Mouse (Mus musculus): Measurements from ENCODE around the gene Carns1. TPM values are rescaled to one million over a fixed set of nuclear protein-coding genes. Genes with fewer than 3 reads are reported as not detected.

Carns1 gene
- total RNA-seq, 2 experiments from 2014 or later: 1.5 to 2.5 TPM

DNA sequence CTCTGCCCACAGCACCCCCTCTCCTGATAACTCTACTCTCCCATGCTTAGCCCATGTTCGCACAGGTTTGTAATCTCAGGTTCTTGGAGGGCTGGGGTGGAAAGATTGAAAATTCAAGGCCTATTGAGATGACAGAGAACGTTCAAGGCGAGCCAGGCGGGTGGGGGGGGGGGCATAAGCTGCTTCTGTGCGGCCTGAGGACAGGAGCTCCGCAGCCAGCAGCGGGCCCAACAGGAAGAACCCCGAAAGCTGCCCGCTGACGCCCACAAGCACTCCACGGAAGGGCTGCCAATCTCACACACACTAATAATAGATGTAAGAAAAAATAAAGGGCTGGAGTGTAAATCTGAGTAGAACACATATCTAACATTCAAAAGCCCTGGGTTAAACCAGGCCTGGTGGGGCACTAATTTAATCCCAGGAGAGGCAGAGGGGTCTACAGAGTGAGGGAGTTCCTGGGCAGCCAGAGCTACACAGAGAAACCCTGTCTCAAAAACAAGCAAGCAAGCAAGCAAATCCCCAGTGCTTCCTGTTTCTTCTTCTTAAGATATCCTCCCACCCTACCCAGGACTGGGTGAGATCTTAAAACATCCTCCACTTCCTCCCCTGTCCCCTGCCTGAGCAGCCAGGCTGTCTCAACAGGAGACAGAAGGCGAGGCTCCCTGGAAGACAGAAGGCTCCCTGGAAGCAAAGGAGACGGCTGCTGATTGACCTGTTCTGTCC is 28.5 kb upstream of the Carns1 start:
- ATAC-seq (replicated peaks; ENCODE audit: low FRiP score, poor library complexity, severe bottlenecking): no peak

DNA sequence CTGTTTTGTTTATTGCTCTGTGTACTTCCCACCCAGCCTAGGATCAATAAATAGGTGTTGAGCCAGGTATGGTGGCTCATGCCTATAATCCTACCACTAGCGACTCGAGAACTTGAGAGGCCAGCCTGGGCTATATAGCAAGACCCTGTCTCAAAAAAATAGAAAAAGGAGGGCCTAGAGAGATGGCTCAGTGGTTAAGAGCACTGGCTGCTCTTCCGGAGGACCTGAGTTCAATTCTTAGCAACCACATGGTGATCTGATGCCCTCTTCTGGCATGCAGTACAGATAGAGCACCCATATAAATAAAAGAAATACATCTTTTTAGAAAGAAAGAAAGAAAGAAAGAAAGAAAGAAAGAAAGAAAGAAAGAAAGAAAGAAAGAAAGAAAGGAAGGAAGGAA is 27.9 kb upstream of the Carns1 start:
- no peak for ATAC-seq (replicated peaks; ENCODE audit: low FRiP score, poor library complexity, severe bottlenecking)

DNA sequence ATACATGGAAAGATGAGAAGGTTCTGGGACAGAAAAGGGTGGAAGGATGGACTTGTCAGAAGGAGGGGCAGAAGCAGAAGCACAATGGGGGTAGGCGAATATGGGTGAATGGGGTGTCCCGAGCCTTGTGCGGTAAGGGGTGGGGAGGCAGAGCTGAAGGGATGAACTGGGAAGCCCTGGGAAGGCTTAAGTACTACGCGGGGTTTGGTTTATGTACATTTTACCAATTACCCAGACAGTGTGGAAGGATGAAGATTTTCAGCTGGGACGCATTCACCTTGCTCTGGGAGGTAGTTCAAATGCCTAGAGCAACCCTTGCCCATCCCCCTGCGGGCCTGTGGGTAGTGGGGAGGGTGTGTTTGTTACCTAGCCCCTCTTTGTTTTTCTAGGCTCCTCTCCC is 26.9 kb upstream of the Carns1 start:
- ATAC-seq (replicated peaks; ENCODE audit: low FRiP score, poor library complexity, severe bottlenecking): no peak

DNA sequence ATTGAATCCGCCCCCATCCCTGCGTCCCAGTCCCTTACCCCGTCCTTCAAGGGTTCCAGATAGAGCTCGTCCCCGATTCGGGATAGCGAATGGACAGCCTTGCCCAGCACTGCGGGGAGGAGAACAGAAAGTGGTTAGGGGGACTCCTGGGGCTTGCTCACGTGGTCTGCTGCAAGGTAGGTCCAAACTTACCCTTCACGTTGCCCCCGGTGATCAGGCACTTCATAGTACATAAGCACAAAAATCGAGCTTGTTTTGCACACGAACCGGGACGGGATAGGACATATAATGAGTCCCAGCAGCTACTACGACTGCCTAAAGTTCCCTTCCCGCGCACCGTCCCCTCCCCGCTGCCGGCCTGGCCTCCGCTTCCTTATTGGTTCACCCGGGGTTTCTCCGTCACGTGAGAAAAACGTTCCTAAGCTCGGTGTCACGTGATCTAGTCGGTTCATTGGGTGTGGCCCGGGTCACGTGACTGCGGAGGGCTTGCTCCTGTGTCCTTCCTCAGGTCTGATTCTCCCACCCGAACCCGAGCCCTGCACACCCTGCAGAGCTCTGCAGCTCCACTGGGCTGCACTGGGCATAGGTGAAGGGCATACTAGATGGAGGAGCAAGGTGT is 26.1 kb upstream of the Carns1 start, which contains the start of gene Rad9a:
Gene Rad9a (minus strand): TSS at position 372 of the 619 bp plus-strand sequence.
- ATAC-seq (replicated peaks; ENCODE audit: low FRiP score, poor library complexity, severe bottlenecking): peak; percentile 90

DNA sequence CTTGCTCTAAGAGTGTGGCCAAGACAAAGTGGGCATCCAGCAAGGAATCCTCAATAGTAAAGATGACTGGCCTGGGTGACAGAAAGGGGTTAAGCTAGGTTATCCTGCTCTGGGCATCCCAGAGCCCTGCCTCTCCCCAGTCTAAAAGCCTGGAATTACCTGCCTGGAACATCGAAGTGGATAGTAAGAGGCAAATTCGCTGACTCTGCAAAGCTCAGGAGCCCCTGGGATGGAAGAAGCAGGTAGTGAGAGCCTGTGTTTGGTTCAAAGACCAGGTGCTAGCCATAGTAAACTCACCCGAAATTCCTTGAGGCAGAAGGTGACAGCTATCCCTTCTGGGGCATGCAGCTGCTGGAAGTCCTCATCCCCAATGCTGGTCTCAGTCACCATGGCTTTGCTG is 21.9 kb upstream of the Carns1 start:
- no peak for ATAC-seq (replicated peaks; ENCODE audit: low FRiP score, poor library complexity, severe bottlenecking)

DNA sequence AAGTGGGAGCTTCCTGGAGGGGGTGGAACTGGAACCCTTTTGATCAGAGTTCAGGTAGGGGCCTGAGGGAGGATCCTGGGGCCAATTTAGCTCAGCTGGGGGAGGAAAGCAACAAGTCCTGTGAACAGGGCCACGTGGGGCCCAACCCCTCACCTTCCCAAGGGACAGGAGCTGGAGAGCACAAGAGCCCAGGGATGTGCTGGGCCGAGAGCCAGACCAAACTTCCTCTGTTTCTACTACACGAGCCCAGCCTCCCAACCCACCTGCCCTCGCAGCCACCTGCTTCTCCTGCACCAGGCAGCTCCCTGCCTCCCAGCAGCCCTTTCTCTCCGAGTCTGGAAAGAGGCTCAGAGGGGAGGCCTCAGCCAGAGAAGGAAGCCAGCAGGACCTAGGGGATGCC is 21.3 kb upstream of the Carns1 start:
- no peak for ATAC-seq (replicated peaks; ENCODE audit: low FRiP score, poor library complexity, severe bottlenecking)

DNA sequence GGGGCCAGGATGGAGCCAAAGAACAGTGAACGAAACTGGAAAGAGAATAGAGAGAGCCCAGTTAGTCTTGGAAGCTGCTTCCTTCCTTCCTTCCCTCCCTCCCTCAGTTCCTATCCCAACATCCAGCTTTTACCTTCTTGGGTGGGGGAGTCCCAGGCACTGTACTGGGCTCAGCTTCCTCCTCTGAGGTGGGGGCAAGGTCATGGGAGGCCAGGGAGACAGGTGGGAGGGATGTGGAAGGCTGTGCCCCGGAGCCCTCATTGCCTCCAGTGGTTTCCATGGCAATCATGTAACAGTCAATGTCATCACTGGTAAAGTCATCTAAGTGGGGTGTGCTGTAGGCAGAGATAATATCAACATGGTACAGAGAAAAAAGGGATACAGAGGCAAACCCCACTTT is 20.8 kb upstream of the Carns1 start:
- ATAC-seq (replicated peaks; ENCODE audit: low FRiP score, poor library complexity, severe bottlenecking): no peak

DNA sequence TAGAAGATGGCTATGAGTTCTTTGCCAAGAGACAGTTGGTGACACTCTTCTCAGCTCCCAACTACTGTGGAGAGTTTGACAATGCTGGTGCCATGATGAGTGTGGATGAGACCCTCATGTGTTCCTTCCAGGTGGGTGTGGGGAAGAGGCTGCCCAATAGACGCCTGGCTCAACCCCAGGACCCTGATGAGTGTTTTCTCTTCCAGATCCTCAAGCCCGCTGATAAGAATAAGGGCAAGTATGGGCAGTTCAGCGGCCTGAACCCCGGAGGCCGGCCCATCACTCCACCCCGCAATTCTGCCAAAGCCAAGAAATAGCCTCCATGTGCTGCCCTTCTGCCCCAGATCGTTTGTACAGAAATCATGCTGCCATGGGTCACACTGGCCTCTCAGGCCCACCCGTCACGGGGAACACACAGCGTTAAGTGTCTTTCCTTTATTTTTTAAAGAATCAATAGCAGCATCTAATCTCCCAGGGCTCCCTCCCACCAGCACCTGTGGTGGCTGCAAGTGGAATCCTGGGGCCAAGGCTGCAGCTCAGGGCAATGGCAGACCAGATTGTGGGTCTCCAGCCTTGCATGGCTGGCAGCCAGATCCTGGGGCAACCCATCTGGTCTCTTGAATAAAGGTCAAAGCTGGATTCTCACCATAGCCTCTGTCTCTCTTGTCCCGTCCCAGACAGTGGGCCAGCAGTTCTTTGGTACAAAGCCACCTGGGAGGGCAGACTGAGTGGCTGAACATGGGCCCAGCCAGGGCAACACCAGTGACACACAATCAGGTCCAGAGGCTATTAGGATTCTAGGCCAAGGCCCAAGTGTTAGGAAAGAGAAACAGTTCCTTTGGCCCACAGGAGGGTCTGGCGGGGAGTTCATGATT is 19.7 kb upstream of the Carns1 start:
- no peak for ATAC-seq (replicated peaks; ENCODE audit: low FRiP score, poor library complexity, severe bottlenecking)

DNA sequence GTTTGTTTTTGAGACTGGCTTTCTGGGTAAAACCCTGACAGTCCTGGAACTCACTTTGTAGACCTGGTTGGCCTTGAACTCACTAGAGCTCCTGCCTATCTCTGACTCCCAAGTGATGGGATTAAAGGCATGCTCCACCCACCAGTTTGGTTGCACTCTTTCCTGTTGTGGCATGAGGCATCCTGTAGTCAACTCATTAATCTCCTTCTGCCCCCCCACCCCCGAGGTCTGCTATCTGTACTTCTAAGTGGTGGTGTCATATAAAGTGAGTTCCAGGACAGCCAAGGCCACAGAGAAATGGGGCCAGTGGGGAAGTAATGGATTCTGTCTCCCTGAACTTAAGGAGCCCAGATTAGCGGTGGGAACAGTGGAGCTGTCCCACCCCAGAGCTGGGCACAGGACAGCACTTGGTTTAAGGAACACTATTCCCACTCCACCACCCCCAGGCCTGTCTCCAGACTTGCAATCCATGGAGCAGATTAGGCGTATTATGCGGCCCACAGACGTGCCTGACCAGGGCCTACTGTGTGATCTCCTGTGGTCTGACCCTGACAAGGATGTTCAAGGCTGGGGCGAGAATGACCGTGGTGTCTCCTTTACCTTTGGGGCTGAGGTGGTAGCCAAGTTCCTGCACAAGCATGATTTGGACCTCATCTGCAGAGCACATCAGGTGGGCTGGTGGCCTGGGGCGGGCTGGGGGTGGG is 18.9 kb upstream of the Carns1 start:
- no peak for ATAC-seq (replicated peaks; ENCODE audit: low FRiP score, poor library complexity, severe bottlenecking)

DNA sequence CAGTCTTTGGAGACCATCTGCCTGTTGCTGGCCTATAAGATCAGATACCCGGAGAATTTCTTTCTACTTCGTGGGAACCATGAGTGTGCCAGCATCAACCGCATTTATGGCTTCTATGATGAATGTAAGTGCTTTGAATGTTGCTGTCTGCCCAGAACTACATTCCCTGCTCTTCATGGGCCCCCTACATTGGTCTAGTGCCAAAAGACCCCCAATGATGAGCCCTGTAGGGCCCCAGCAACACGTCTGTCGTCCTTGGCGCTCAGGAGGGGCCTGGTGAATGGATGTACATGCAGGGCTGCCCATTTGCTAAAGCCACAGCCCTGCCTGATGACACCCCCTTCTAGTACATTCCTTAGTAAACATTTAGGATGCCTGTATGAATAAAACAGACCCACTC is 17.9 kb upstream of the Carns1 start:
- ATAC-seq (replicated peaks; ENCODE audit: low FRiP score, poor library complexity, severe bottlenecking): no peak

DNA sequence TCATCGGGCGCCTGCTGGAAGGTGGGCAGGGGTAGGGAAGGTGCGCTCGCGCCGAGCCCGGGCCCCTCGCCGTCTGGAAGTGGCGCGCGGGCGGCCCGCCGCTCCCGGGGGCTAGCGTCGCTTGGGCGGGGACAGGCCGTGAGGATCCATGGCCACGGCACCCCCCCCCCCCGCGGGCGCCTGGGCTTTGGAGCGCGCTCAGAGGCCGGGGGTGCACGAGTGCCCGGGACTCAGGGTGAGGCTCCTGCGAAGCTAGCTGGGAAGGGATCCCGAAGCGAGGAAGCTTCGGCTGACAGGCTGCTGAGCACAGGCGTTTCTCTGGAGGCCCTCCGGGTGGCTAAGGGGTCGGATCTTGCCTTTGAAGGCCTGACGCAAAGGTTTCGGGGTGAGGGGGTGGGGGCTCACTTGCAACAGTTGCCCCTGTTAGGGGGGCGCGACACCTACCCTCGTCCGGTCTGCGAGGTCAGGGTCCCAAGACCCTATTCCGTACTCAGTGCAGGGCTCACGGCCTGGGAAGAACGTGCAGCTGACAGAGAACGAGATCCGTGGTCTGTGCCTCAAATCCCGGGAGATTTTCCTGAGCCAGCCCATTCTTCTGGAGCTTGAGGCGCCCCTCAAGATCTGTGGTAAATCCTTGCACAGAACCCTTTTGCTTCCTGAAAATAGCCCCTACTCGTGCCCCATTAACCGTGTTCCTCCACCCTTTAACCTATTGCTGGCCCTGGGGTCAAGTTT is 17.1 kb upstream of the Carns1 start:
- ATAC-seq (replicated peaks; ENCODE audit: low FRiP score, poor library complexity, severe bottlenecking): peak; percentile 22

DNA sequence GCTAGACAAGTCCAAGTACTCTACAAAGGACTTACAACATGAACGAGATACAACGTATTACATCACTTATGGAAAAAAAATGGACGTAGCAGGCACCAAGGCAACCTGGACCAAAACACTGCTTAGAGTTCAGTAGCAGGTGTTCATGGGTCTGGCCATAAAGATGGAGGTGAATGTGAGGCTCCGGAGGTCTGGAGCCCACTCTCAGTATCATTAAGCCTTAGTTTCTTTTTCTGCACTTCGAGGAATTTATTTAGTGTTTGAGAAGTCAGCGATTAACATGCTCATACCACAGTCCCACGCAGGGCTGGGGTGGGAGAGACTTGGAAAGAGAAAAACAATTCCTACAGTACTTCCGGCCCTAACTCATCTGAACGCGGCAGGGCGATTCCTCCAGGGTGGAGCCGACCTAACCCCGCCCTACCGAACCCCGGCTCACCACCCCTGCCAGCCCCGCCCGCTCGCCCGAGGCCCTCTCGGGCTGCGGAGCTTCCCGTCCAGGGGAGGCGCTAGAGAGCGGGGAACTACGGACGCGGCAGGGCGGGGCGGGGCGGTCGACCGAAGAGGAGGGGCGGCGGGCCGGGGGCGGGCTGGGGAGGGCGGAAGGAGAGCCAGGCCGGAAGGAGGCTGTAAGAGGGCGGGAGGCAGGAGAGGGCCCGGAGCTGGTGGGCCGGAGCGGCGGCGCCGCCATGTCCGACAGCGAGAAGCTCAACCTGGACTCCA is 16.4 kb upstream of the Carns1 start, which contains the start of gene Ppp1ca:
Gene Ppp1ca (plus strand): TSS at position 538 of the 723 bp plus-strand sequence.
- ATAC-seq (replicated peaks; ENCODE audit: low FRiP score, poor library complexity, severe bottlenecking): peak; percentile 91

DNA sequence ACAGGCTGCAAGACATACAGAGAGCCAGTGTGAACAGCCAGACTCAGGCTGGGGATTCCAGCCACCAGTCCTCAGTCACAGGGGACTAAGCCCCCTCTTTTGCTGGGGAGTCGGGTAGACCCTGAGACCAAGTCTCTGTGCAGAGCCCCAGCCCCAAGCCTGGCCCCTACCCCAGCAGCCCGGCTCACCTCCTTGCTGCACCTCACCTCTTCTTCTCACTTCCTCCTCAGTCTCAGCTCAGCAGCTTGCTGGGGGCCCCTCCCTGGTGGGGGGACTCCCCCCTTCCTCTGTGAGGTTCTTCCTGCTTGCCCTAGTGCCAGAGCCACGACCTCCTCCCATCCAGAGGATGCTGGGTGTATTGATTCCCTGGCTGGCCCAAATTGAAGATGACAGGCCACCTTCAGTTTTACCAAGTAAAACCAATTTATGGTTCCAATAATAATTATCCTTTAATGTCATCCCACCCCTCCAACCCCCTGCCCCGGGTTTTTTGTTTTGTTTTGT is 15.6 kb upstream of the Carns1 start, which contains the start of gene Tbc1d10c:
Gene Tbc1d10c (minus strand): TSS at position 454 of the 504 bp plus-strand sequence.
- no peak for ATAC-seq (replicated peaks; ENCODE audit: low FRiP score, poor library complexity, severe bottlenecking)

DNA sequence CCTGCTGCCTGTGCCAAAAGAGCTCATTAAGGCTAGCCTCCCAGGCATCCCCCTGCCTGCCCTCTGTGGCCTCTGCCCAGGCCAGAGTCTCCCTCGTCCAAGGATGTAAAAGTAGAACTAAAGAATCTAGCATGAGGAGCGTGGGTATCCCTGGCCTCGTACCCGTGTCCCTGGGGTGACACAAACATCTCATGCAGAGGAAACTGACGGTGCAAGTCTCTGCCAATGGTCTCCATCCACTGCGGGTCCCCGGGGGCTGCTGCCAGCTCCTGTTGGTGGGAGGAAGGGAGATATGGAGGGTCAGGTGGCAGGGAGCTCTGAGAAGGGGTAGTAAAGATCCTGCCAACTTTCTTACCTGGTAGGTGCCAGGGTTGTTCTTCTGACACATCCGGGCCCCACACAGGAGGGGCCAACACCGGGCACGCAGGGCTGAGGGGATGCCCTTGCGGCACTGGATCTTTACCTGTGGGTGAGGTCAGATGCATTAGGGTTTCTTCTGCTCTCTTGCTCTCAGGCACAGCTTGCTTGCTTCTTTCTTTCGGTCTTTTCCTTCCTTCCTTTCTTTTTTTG is 13.9 kb upstream of the Carns1 start:
- no peak for ATAC-seq (replicated peaks; ENCODE audit: low FRiP score, poor library complexity, severe bottlenecking)

DNA sequence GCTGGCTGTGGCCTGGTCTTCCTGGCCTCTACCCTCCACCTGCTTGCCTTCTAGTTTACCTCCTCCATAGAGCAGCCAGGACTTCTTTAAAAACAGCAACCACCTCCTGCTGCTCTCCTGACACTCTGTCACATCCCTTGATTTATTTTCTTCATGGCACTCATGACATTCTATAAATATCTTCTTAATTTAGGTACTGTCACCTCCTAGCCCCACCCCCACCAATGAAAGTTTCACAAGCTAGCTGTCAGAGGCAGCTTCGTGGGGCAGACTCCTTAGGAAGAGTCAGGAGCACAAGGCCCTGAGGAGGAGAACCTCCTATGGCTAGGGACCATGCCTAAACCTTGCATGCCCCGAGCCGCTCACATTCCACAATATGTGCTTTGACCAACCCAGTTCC is 12.0 kb upstream of the Carns1 start:
- no peak for ATAC-seq (replicated peaks; ENCODE audit: low FRiP score, poor library complexity, severe bottlenecking)

DNA sequence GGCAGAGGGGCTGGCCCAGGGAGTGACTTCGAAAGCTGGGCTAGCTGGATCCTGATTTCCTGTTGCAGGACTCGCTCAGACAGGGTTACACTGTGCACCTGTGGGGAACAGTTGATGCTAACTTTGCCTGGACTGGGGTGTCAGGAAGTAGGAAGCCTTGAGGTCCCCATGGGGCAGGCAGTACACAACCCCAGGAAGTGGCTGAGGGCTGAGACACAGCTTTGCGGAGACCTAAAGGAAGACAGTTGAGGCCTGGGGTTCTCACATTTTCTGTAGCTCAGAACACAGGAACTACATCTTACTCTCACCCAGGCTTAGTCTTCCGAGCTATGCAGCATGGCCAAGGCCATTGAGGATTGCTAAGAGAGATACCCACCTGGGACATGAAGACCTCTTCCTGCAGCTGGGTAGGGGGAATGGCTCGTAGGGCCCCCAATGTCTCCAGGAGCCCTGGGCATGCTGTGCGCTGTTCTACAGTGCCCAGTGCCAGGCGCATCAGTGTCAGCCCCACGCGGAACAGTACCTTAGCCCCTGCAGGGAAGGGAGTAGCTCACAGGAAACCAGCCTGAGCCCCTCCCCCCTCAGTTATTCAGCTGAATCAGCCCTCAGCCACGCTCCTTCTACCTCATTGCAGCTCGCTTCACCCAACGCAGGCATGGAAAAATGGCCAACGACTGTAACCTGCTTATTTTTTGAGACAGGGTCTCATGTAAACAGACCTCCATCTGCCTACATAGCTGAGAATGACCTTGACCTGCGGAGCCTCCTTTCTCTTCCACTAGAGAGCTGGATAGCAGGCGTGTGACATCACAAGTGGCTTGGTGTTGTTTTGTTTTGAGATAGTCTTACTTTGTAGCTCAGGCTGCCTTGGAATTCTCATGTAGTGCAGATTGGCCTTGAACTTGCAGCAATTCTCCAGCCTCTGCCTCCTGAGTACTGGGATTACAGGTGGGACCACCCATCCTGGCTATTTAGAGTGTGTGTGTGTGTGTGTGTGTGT is 10.0 kb upstream of the Carns1 start:
- ATAC-seq (replicated peaks; ENCODE audit: low FRiP score, poor library complexity, severe bottlenecking): no peak

DNA sequence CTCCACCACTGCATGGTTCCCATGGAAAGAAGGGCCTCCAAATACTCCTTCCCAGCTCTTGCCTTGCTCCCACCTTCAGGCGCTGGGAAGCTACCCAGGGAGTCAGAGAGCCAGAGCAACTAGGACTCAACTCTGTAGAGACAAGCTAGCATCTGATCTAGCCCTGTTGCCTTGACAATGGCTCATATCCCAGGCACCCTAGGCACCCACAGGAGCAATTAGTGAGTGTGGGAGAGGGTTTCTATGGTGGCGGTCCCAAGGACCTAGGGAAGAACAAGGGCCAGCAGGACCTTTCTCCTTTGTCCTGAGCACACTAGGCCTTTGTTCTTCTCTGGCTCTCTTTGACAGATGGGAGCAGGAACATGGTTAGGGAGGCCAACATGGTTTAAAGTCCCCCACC is 8.4 kb upstream of the Carns1 start:
- no peak for ATAC-seq (replicated peaks; ENCODE audit: low FRiP score, poor library complexity, severe bottlenecking)
